Mouse (Mus musculus) hindbrain, postnatal 0 days (tissue): ENCODE data around the gene Kcnj12. TPM values are rescaled to one million over a fixed set of nuclear protein-coding genes. Genes with fewer than 3 reads are reported as not detected.
A peak's percentile ranks its signal among the peaks of the same experiment; 100 is the strongest.

ENCODE experiments used
- ATAC-seq: fragments of 200-750 bp; cut with Nextera tagmentation; 2 replicates; pipeline ENCODE4 v1.8.0; 2017; ENCODE audit warnings: mild to moderate bottlenecking, moderate TSS enrichment, moderate library complexity
- DNase-seq: peaks from one replicate; pipeline ENCODE4 v3.0.0-alpha.2; 2015; ENCODE audit warnings: low spot score
- H3K27ac ChIP-seq: fragments of 300-500 bp; sonication (generic); 2 replicates; pipeline ENCODE4 v1.5.1; 2014; ENCODE audit warnings: mild to moderate bottlenecking
- H3K27me3 ChIP-seq: fragments of 300-500 bp; sonication (generic); 2 replicates; pipeline ENCODE4 v1.6.1; 2014; ENCODE audit warnings: low read length, mixed read lengths; ENCODE audit not compliant: insufficient read depth
- H3K36me3 ChIP-seq: fragments of 300-500 bp; sonication (generic); 2 replicates; pipeline ENCODE4 v1.6.1; 2014; ENCODE audit warnings: low read length, mixed read lengths; ENCODE audit not compliant: insufficient read depth
- H3K4me1 ChIP-seq: fragments of 300-500 bp; sonication (generic); 2 replicates; pipeline ENCODE4 v1.6.1; 2014; ENCODE audit warnings: antibody characterized with exemption, low read length, mixed read lengths; ENCODE audit not compliant: insufficient read depth
- H3K4me2 ChIP-seq: fragments of 300-500 bp; sonication (generic); 2 replicates; pipeline ENCODE4 v1.6.1; 2014; ENCODE audit warnings: low read depth, mild to moderate bottlenecking, low read length, moderate library complexity, mixed read lengths
- H3K4me3 ChIP-seq: fragments of 300-500 bp; sonication (generic); 2 replicates; pipeline ENCODE4 v1.5.1; 2014; ENCODE audit warnings: low read length
- H3K9ac ChIP-seq: fragments of 300-500 bp; sonication (generic); replicated peaks from 2 replicates; pipeline ENCODE4 v1.6.1; 2014; ENCODE audit warnings: mild to moderate bottlenecking, low read length, moderate library complexity, mixed read lengths
- H3K9me3 ChIP-seq: fragments of 300-500 bp; sonication (generic); 2 replicates; pipeline ENCODE4 v1.6.1; 2016; ENCODE audit warnings: low read length, mixed read lengths
- CTCF ChIP-seq: IDR thresholded peaks from 2 replicates; pipeline ENCODE4 v1.5.1; 2016; ENCODE audit warnings: antibody characterized with exemption, control low read depth, low read depth
- WGBS: fragments of 180-500 bp; shearing (Covaris S2); extraction: QIAGEN DNeasy Blood & Tissue Kit; methylation state at CpG from one replicate; pipeline ENCODE4 v1.1.7; 2014; 5-methylcytosine and 5-hydroxymethylcytosine counted together
- polyA plus RNA-seq: library from polyadenylated mRNA; unstranded; fragments of >200 nt; fragmentation: Nextera tagmentation; extraction: Ambion mirVana; gene quantifications from 2 replicates; pipeline ENCODE4 v1.2.1, GENCODE M21; 2015
- total RNA-seq: library from RNA; depleted of rRNA; stranded (reverse); fragments of >200 nt; gene quantifications from 2 replicates; pipeline ENCODE4 v1.2.3, GENCODE M21; 2014

Gene Kcnj12
- total and polyA plus RNA-seq, 2 experiments from 2014 or later: 3.3 to 16.0 TPM

GRCm38 (mm10) chr11:61081624-61082023 lies 59.3 kb downstream of the Kcnj12 start:
- ATAC-seq (no peak), DNase-seq (no peak)
- Histone ChIP-seq H3K27ac (no peak overlapping the region), H3K9me3 (no peaks in the 10 kb centered on the region), H3K4me3 (no peak overlapping the region), H3K36me3 (no peaks in the 10 kb centered on the region), H3K27me3 (no peaks in the 10 kb centered on the region), H3K4me2 (no peak overlapping the region), H3K9ac (no peak overlapping the region), H3K4me1 (no peaks in the 10 kb centered on the region)
- no peak for TF ChIP-seq CTCF
- WGBS: 94% methylated on average over 2 of the region's 2 CpGs

GRCm38 (mm10) chr11:61090195-61090594 lies 67.8 kb downstream of the Kcnj12 start:
- ATAC-seq (no peak), DNase-seq (peak; percentile 36)
- 60% methylated on average over 7 of the region's 7 CpGs for WGBS

GRCm38 (mm10) chr11:61091192-61091591 lies 68.8 kb downstream of the Kcnj12 start:
- no peak overlapping the region for H3K4me2 ChIP-seq
- peak; percentile 69; the same call in 1 of the 2 replicates for ATAC-seq
- 0 out of 2 replicates have a peak, but pooled peaks cover 4% of the 10 kb centered on the region for H3K9me3 ChIP-seq
- H3K4me3 ChIP-seq: no peak overlapping the region
- H3K36me3 ChIP-seq: no peaks in the 10 kb centered on the region
- no peak for DNase-seq
- no peak overlapping the region for H3K9ac ChIP-seq
- H3K4me1 ChIP-seq: 0 out of 2 replicates have a peak, but pooled peaks cover 2% of the 10 kb centered on the region
- no peak for TF ChIP-seq CTCF
- H3K27ac ChIP-seq: no peak overlapping the region
- no peaks in the 10 kb centered on the region for H3K27me3 ChIP-seq
- WGBS: 51% methylated on average over 3 of the region's 3 CpGs

More at GRCm38 (mm10) chr11:61090195-61090594, 67.8 kb downstream of the Kcnj12 start:
- H3K27ac ChIP-seq: no peak overlapping the region
- H3K27me3 ChIP-seq: no peaks in the 10 kb centered on the region
- no peak overlapping the region for H3K4me2 ChIP-seq
- no peaks in the 10 kb centered on the region for H3K36me3 ChIP-seq
- 0 out of 2 replicates have a peak, but pooled peaks cover 2% of the 10 kb centered on the region for H3K9me3 ChIP-seq
- H3K4me3 ChIP-seq: no peak overlapping the region
- H3K4me1 ChIP-seq: 0 out of 2 replicates have a peak, but pooled peaks cover 2% of the 10 kb centered on the region
- no peak overlapping the region for H3K9ac ChIP-seq
- no peak for TF ChIP-seq CTCF

GRCm38 (mm10) chr11:61091642-61092262 lies 69.4 kb downstream of the Kcnj12 start:
- H3K9me3 ChIP-seq: 0 out of 2 replicates have a peak, but pooled peaks cover 4% of the 10 kb centered on the region
- 16% methylated on average over 7 of the region's 7 CpGs for WGBS
- ATAC-seq (peak; percentile 59; the same call in 1 of the 2 replicates), DNase-seq (peak; percentile 92)
- H3K4me1 ChIP-seq: 0 out of 2 replicates have a peak, but pooled peaks cover 2% of the 10 kb centered on the region
- no peaks in the 10 kb centered on the region for H3K27me3 ChIP-seq
- no peak overlapping the region for H3K27ac ChIP-seq
- H3K36me3 ChIP-seq: no peaks in the 10 kb centered on the region
- H3K4me2 ChIP-seq: no peak overlapping the region
- H3K4me3 ChIP-seq: no peak overlapping the region
- H3K9ac ChIP-seq: no peak overlapping the region
- peak; percentile 89 for TF ChIP-seq CTCF

GRCm38 (mm10) chr11:61098046-61098445 lies 75.7 kb downstream of the Kcnj12 start:
- Histone ChIP-seq H3K4me1 (no peaks in the 10 kb centered on the region), H3K4me2 (no peak overlapping the region), H3K27me3 (no peaks in the 10 kb centered on the region), H3K9me3 (0 out of 2 replicates have a peak, but pooled peaks cover 4% of the 10 kb centered on the region), H3K27ac (no peak overlapping the region), H3K9ac (no peak overlapping the region), H3K36me3 (no peaks in the 10 kb centered on the region), H3K4me3 (no peak overlapping the region)
- TF ChIP-seq CTCF: no peak
- ATAC-seq: no peak
- no peak for DNase-seq
- WGBS: 70% methylated on average over 1 of the region's 1 CpGs

- no peak overlapping the region for H3K9ac ChIP-seq
- no peak for DNase-seq
- no peaks in the 10 kb centered on the region for H3K36me3 ChIP-seq
- no peak for ATAC-seq
- TF ChIP-seq CTCF: no peak
- H3K27ac ChIP-seq: no peak overlapping the region
- H3K4me1 ChIP-seq: no peaks in the 10 kb centered on the region
- WGBS: 41% methylated on average over 12 of the region's 13 CpGs
- no peaks in the 10 kb centered on the region for H3K9me3 ChIP-seq
- no peak overlapping the region for H3K4me3 ChIP-seq
- no peaks in the 10 kb centered on the region for H3K27me3 ChIP-seq
- no peak overlapping the region for H3K4me2 ChIP-seq
Measured at GRCm38 (mm10) chr11:61102397-61103339, 80.3 kb downstream of the Kcnj12 start.
